Mouse (Mus musculus): Measurements from ENCODE around the gene Odf3l2.
A peak's percentile ranks its signal among the peaks of the same experiment; 100 is the strongest.

DNA sequence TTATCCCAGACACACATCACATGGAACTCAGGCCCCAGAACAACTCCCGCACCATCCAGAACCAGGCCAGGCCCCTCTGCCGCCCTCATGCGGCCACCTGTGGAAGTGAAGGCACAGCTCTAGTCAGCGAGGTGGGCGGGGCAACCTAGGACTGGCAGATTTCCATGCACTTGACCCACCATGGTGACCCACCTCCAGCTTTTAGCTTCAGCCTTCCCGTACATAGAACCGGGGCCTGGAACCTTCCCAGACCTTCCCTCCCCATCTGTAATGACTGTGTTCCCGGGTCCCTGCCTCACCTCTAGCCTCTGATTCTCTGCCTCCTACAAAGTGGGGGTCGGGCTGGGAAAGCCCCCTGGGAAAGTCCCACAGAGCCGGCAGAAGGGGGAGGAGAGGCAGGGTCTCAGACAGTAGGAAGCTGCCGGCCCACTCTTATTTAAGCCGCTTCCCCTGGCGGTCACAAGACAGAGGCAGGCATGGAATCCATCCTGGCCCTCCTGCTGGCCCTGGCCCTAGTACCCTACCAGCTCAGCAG lies 18.7 kb upstream of the Odf3l2 start, which contains the start of gene Madcam1:
- TF ChIP-seq CTCF (IDR thresholded peaks at IDR 0.05), result peak; percentile 93
- no peak for TF ChIP-seq EP300 (IDR thresholded peaks at IDR 0.05)

All from lung, postnatal 0 days (tissue).